Mouse (Mus musculus) heart, postnatal 0 days (tissue): ENCODE data around the gene Hcrtr2.

ENCODE experiments used
- CTCF ChIP-seq: IDR thresholded peaks from 2 replicates; pipeline ENCODE4 v1.5.1; 2016; ENCODE audit warnings: antibody characterized with exemption, control low read depth, low read depth
- EP300 ChIP-seq: IDR thresholded peaks from 2 replicates; pipeline ENCODE4 v1.6.1; 2016; ENCODE audit warnings: antibody characterized with exemption, low read depth

- TF ChIP-seq CTCF (no peak), EP300 (no peak)
Measured at GRCm38 (mm10) chr9:76237243-76237642, 86.4 kb downstream of the Hcrtr2 start.
